Mouse (Mus musculus): ENCODE data around the gene Gpx2. TPM values are rescaled to one million over a fixed set of nuclear protein-coding genes. Genes with fewer than 3 reads are reported as not detected.

Gene Gpx2
- polyA plus RNA-seq, 1 experiment, result not detected

DNA sequence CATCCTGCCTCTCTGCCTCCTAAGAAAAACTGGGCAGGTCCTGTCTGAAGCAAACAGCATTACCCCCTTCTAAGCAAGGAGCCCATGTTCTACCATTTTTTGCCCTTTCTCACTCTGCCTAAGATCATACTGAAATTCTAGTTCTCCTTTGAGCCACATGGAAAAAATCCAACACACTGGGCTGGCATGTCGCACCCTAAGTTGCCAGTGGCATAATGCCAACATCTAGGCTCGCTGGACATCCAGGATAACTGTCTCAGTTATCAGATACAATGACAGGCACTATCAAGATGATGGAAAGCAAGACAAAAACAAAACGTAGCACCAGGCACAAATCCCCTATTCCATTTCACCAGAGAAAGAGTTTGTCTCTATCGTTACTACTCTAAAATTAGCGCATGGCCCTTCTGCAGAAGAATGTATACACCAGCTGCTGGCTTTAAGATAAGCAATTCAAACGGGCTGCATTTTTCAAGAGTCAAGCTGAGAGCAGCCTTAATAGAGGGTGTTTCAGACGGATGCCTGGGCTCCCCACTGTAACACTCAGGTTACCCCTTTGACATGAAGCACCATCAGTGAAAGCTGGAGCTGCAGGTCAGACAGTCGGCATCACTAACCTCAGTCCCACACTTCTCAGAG lies 4.8 kb downstream of the Gpx2 start:
- H3K36me3 ChIP-seq (ENCODE audit: control insufficient read depth, insufficient read depth), result no peaks in the 10 kb centered on the region
- H3K79me2 ChIP-seq (ENCODE audit: control insufficient read depth, insufficient read depth), result no peaks in the 10 kb centered on the region
- H3K27me3 ChIP-seq (ENCODE audit: control insufficient read depth, insufficient read depth, insufficient read length), result peaks cover 27% of the 10 kb centered on the region
- H3K4me3 ChIP-seq, result no peak overlapping the region
- H3K4me2 ChIP-seq (ENCODE audit: low read depth), result no peak overlapping the region
- no peak for TF ChIP-seq MAX (IDR thresholded peaks at IDR 0.05; ENCODE audit: low read depth)
- TF ChIP-seq TCF12 (IDR thresholded peaks at IDR 0.05; ENCODE audit: insufficient read depth, poor library complexity, severe bottlenecking), result no peak
- no peak for TF ChIP-seq MYOD1 (IDR thresholded peaks at IDR 0.05; ENCODE audit: control insufficient read depth in 1 of 3, insufficient read length in 2 of 3, low read depth in 2 of 3)
- no peak for TF ChIP-seq REST (IDR thresholded peaks at IDR 0.05; ENCODE audit: insufficient read depth, insufficient read length)
- no peak for TF ChIP-seq POLR2A (IDR thresholded peaks at IDR 0.05; ENCODE audit: insufficient read length, low read depth)
- TF ChIP-seq TCF3 (IDR thresholded peaks at IDR 0.05; ENCODE audit: insufficient read length, low read depth), result no peak
- TF ChIP-seq E2F4 (IDR thresholded peaks at IDR 0.05; ENCODE audit: insufficient read depth), result no peak
- TF ChIP-seq CEBPB (IDR thresholded peaks at IDR 0.05; ENCODE audit: insufficient read depth, poor library complexity, severe bottlenecking), result no peak
- TF ChIP-seq SRF (IDR thresholded peaks at IDR 0.05; ENCODE audit: control insufficient read depth, insufficient read length, low read depth), result no peak
- no peak for TF ChIP-seq MYOG (IDR thresholded peaks at IDR 0.05; ENCODE audit: control insufficient read depth in 1 of 3, insufficient read depth in 1 of 3, insufficient read length in 2 of 3, low read depth in 2 of 3)
- no peak for TF ChIP-seq USF1 (IDR thresholded peaks at IDR 0.05; ENCODE audit: low read depth)
- no peak for TF ChIP-seq POLR2AphosphoS2 (IDR thresholded peaks at IDR 0.05; ENCODE audit: insufficient read length, low read depth)
- no peak overlapping the region for H3ac ChIP-seq (ENCODE audit: control insufficient read depth, insufficient read length)

DNA sequence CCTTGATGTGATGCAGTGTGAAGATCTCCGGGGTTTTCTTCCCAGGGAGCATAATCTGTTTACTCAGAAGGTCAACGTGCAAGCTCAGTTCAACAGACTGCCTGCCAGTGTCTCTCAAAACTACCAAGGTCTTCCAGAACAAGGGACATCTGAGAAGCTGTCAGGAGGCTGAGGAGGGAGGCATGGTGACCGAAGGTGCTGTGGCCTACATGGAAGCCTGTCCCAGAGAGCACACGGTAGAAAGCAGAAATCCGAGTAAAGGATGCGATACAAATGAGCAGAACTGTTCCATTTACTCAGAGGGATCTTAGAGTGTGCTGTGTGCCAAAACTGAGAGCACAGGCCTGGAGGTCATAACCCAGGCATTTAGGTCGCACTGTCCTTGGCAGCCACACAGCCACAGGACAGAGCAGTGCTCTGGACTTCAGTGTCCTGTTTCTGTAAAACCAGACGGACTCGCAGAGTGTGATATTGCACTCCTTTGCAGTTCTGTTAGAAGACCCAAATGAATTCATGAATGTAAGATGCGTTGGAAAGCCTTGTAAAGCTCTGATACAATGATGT lies 11.2 kb downstream of the Gpx2 start:
- Histone ChIP-seq H3K79me2 (ENCODE audit: control insufficient read depth, insufficient read depth) (no peaks in the 10 kb centered on the region), H3K27me3 (ENCODE audit: control insufficient read depth, insufficient read depth, insufficient read length) (no peaks in the 10 kb centered on the region), H3ac (ENCODE audit: control insufficient read depth, insufficient read length) (no peak overlapping the region), H3K36me3 (ENCODE audit: control insufficient read depth, insufficient read depth) (no peaks in the 10 kb centered on the region), H3K4me2 (ENCODE audit: low read depth) (no peak overlapping the region), H3K4me3 (no peak overlapping the region)
- no peak for TF ChIP-seq SRF (IDR thresholded peaks at IDR 0.05; ENCODE audit: control insufficient read depth, insufficient read length, low read depth)
- TF ChIP-seq USF1 (IDR thresholded peaks at IDR 0.05; ENCODE audit: low read depth), result no peak
- TF ChIP-seq MYOD1 (IDR thresholded peaks at IDR 0.05; ENCODE audit: control insufficient read depth in 1 of 3, insufficient read length in 2 of 3, low read depth in 2 of 3), result no peak
- TF ChIP-seq REST (IDR thresholded peaks at IDR 0.05; ENCODE audit: insufficient read depth, insufficient read length), result no peak

DNA sequence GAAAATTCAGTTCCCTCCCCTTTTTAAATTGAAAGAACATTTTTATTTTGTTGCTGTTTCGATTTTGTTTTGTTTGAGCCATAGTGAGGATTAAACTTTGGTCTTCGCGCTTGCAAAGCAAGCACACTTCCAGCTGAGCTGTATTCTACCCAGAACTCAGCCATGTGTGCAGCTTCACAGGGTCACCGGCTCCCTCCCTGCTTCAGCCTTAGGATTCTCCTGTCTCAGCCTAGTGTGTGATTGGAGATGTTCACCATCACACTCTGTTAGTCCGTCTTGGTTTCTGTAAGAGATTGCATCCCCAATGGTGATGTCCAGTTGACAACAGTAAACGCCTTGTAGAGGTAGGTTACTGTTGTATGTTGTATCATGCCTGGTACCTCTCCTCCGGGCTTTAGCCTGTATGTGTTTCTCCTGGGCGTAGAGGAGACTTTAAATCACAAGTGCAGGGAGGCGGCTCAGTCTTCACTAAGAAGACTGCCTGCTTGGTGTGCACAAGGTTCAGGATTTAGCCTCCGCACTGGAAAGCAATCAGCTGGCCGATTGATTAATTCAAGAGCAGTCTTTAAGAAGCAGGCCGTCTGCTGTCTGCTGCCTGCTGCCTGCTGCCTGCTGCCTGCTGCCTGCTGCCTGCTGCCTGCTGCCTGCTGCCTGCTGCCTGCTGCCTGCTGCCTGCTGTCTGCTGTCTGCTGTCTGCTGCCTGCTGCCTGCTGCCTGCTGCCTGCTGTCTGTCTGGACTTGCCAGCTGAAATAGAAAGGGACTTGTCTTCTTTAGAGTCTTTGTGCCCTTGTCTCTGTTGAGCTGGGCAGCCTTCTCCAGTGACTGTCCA lies 14.5 kb downstream of the Gpx2 start:
- H3K4me2 ChIP-seq (ENCODE audit: low read depth), result no peak overlapping the region
- H3K79me2 ChIP-seq (ENCODE audit: control insufficient read depth, insufficient read depth), result no peaks in the 10 kb centered on the region
- H3K4me3 ChIP-seq, result no peak overlapping the region
- no peaks in the 10 kb centered on the region for H3K36me3 ChIP-seq (ENCODE audit: control insufficient read depth, insufficient read depth)
- H3ac ChIP-seq (ENCODE audit: control insufficient read depth, insufficient read length), result no peak overlapping the region
- no peaks in the 10 kb centered on the region for H3K27me3 ChIP-seq (ENCODE audit: control insufficient read depth, insufficient read depth, insufficient read length)
- TF ChIP-seq TCF3 (IDR thresholded peaks at IDR 0.05; ENCODE audit: insufficient read length, low read depth) (no peak), POLR2AphosphoS2 (IDR thresholded peaks at IDR 0.05; ENCODE audit: insufficient read length, low read depth) (no peak), SRF (IDR thresholded peaks at IDR 0.05; ENCODE audit: control insufficient read depth, insufficient read length, low read depth) (no peak), REST (IDR thresholded peaks at IDR 0.05; ENCODE audit: insufficient read depth, insufficient read length) (no peak), CEBPB (IDR thresholded peaks at IDR 0.05; ENCODE audit: insufficient read depth, poor library complexity, severe bottlenecking) (no peak), TCF12 (IDR thresholded peaks at IDR 0.05; ENCODE audit: insufficient read depth, poor library complexity, severe bottlenecking) (no peak), USF1 (IDR thresholded peaks at IDR 0.05; ENCODE audit: low read depth) (no peak), MYOG (IDR thresholded peaks at IDR 0.05; ENCODE audit: control insufficient read depth in 1 of 3, insufficient read depth in 1 of 3, insufficient read length in 2 of 3, low read depth in 2 of 3) (no peak), POLR2A (IDR thresholded peaks at IDR 0.05; ENCODE audit: insufficient read length, low read depth) (no peak), E2F4 (IDR thresholded peaks at IDR 0.05; ENCODE audit: insufficient read depth) (no peak), MAX (IDR thresholded peaks at IDR 0.05; ENCODE audit: low read depth) (no peak), MYOD1 (IDR thresholded peaks at IDR 0.05; ENCODE audit: control insufficient read depth in 1 of 3, insufficient read length in 2 of 3, low read depth in 2 of 3) (no peak)

DNA sequence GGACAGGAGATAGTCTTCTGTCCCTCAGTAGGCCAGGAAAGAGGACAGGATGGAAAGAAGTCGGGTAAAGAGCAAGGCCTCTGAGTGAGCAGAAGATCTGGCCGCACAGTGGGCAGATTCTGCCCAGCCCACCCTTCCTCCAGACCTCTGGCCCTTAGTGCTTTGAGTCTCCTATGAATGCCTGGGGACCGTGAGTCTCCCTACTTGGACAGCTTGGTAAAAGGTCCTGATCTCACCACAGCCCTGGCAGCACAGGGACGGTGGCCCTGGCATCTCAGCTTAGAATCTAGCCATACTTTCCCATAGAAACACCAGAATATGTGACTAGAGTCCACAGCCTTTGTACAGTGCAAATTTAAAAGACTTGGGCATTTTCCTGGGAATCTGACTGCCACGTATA lies 15.4 kb downstream of the Gpx2 start:
- Histone ChIP-seq H3ac (ENCODE audit: control insufficient read depth, insufficient read length) (no peak overlapping the region), H3K36me3 (ENCODE audit: control insufficient read depth, insufficient read depth) (no peaks in the 10 kb centered on the region), H3K4me3 (no peak overlapping the region), H3K27me3 (ENCODE audit: control insufficient read depth, insufficient read depth, insufficient read length) (no peaks in the 10 kb centered on the region), H3K79me2 (ENCODE audit: control insufficient read depth, insufficient read depth) (no peaks in the 10 kb centered on the region), H3K4me2 (ENCODE audit: low read depth) (no peak overlapping the region)
- TF ChIP-seq REST (IDR thresholded peaks at IDR 0.05; ENCODE audit: insufficient read depth, insufficient read length), result no peak
- TF ChIP-seq USF1 (IDR thresholded peaks at IDR 0.05; ENCODE audit: low read depth), result no peak
